Mouse (Mus musculus): ENCODE results near the gene Fxyd1. TPM values are rescaled to one million over a fixed set of nuclear protein-coding genes. Genes with fewer than 3 reads are reported as not detected.

Fxyd1 gene
- polyA plus RNA-seq, 1 experiment = 12.6 TPM

- TF ChIP-seq CTCF (IDR thresholded peaks at IDR 0.05; ENCODE audit: borderline replicate concordance, extremely low read depth, insufficient read depth, insufficient read length) (no peak), POLR2A (IDR thresholded peaks at IDR 0.05; ENCODE audit: borderline replicate concordance, extremely low read depth, insufficient read depth, insufficient read length, poor library complexity, severe bottlenecking) (no peak)
- no peak for DNase-seq (ENCODE audit: low read depth)
These were observed 31.2 kb upstream of the Fxyd1 start for GRCm38 (mm10) chr7:31088206-31088605.

- TF ChIP-seq CTCF (IDR thresholded peaks at IDR 0.05; ENCODE audit: borderline replicate concordance, extremely low read depth, insufficient read depth, insufficient read length) (no peak), POLR2A (IDR thresholded peaks at IDR 0.05; ENCODE audit: borderline replicate concordance, extremely low read depth, insufficient read depth, insufficient read length, poor library complexity, severe bottlenecking) (no peak)
- no peak for DNase-seq (ENCODE audit: low read depth)
These were observed 30.3 kb upstream of the Fxyd1 start for GRCm38 (mm10) chr7:31087262-31087661.

GRCm38 (mm10) chr7:31086175-31086755 lies 29.3 kb upstream of the Fxyd1 start:
- TF ChIP-seq POLR2A (IDR thresholded peaks at IDR 0.05; ENCODE audit: borderline replicate concordance, extremely low read depth, insufficient read depth, insufficient read length, poor library complexity, severe bottlenecking) = no peak
- TF ChIP-seq CTCF (IDR thresholded peaks at IDR 0.05; ENCODE audit: borderline replicate concordance, extremely low read depth, insufficient read depth, insufficient read length) = no peak
- DNase-seq (ENCODE audit: low read depth) = no peak

GRCm38 (mm10) chr7:31085171-31085570 lies 28.2 kb upstream of the Fxyd1 start:
- DNase-seq (ENCODE audit: low read depth) = peak; percentile 48

GRCm38 (mm10) chr7:31084140-31084539 lies 27.1 kb upstream of the Fxyd1 start:
- no peak for TF ChIP-seq POLR2A (IDR thresholded peaks at IDR 0.05; ENCODE audit: borderline replicate concordance, extremely low read depth, insufficient read depth, insufficient read length, poor library complexity, severe bottlenecking)
- TF ChIP-seq CTCF (IDR thresholded peaks at IDR 0.05; ENCODE audit: borderline replicate concordance, extremely low read depth, insufficient read depth, insufficient read length) = no peak
- no peak for DNase-seq (ENCODE audit: low read depth)

More at GRCm38 (mm10) chr7:31085171-31085570, 28.2 kb upstream of the Fxyd1 start:
- TF ChIP-seq POLR2A (IDR thresholded peaks at IDR 0.05; ENCODE audit: borderline replicate concordance, extremely low read depth, insufficient read depth, insufficient read length, poor library complexity, severe bottlenecking) (no peak), CTCF (IDR thresholded peaks at IDR 0.05; ENCODE audit: borderline replicate concordance, extremely low read depth, insufficient read depth, insufficient read length) (no peak)

- TF ChIP-seq CTCF (IDR thresholded peaks at IDR 0.05; ENCODE audit: borderline replicate concordance, extremely low read depth, insufficient read depth, insufficient read length) (no peak), POLR2A (IDR thresholded peaks at IDR 0.05; ENCODE audit: borderline replicate concordance, extremely low read depth, insufficient read depth, insufficient read length, poor library complexity, severe bottlenecking) (no peak)
- DNase-seq (ENCODE audit: low read depth) = no peak
These were observed 26.0 kb upstream of the Fxyd1 start for GRCm38 (mm10) chr7:31082831-31083588.

GRCm38 (mm10) chr7:31082106-31082505 lies 25.1 kb upstream of the Fxyd1 start:
- DNase-seq (ENCODE audit: low read depth) = no peak

GRCm38 (mm10) chr7:31081106-31081505 lies 24.1 kb upstream of the Fxyd1 start:
- TF ChIP-seq CTCF (IDR thresholded peaks at IDR 0.05; ENCODE audit: borderline replicate concordance, extremely low read depth, insufficient read depth, insufficient read length) (no peak), POLR2A (IDR thresholded peaks at IDR 0.05; ENCODE audit: borderline replicate concordance, extremely low read depth, insufficient read depth, insufficient read length, poor library complexity, severe bottlenecking) (no peak)

More at GRCm38 (mm10) chr7:31082106-31082505, 25.1 kb upstream of the Fxyd1 start:
- TF ChIP-seq CTCF (IDR thresholded peaks at IDR 0.05; ENCODE audit: borderline replicate concordance, extremely low read depth, insufficient read depth, insufficient read length) (no peak), POLR2A (IDR thresholded peaks at IDR 0.05; ENCODE audit: borderline replicate concordance, extremely low read depth, insufficient read depth, insufficient read length, poor library complexity, severe bottlenecking) (no peak)

GRCm38 (mm10) chr7:31080611-31081010 lies 23.6 kb upstream of the Fxyd1 start:
- TF ChIP-seq CTCF (IDR thresholded peaks at IDR 0.05; ENCODE audit: borderline replicate concordance, extremely low read depth, insufficient read depth, insufficient read length) = no peak
- TF ChIP-seq POLR2A (IDR thresholded peaks at IDR 0.05; ENCODE audit: borderline replicate concordance, extremely low read depth, insufficient read depth, insufficient read length, poor library complexity, severe bottlenecking) = no peak
- DNase-seq (ENCODE audit: low read depth) = no peak

More at GRCm38 (mm10) chr7:31081106-31081505, 24.1 kb upstream of the Fxyd1 start:
- DNase-seq (ENCODE audit: low read depth) = no peak

GRCm38 (mm10) chr7:31079670-31080069 lies 22.7 kb upstream of the Fxyd1 start:
- no peak for DNase-seq (ENCODE audit: low read depth)
- no peak for TF ChIP-seq CTCF (IDR thresholded peaks at IDR 0.05; ENCODE audit: borderline replicate concordance, extremely low read depth, insufficient read depth, insufficient read length)
- TF ChIP-seq POLR2A (IDR thresholded peaks at IDR 0.05; ENCODE audit: borderline replicate concordance, extremely low read depth, insufficient read depth, insufficient read length, poor library complexity, severe bottlenecking) = no peak

GRCm38 (mm10) chr7:31077885-31078445 lies 21.0 kb upstream of the Fxyd1 start:
- TF ChIP-seq CTCF (IDR thresholded peaks at IDR 0.05; ENCODE audit: borderline replicate concordance, extremely low read depth, insufficient read depth, insufficient read length) (peak; percentile 75; the same call in 1 of the 2 replicates), POLR2A (IDR thresholded peaks at IDR 0.05; ENCODE audit: borderline replicate concordance, extremely low read depth, insufficient read depth, insufficient read length, poor library complexity, severe bottlenecking) (no peak)
- DNase-seq (ENCODE audit: low read depth) = peak; percentile 75

Data from brain, embryonic 14.5 days (tissue).